Mouse (Mus musculus) right cerebral cortex, postnatal 10 days (tissue): ENCODE results near the gene Clic1.

Experiments used
- DNase-seq, 2 experiments: peaks; one replicate each; pipeline ENCODE4 v3.0.0; 2021; ENCODE audit warnings: low spot score in 2 of 2

Clic1 gene

DNA sequence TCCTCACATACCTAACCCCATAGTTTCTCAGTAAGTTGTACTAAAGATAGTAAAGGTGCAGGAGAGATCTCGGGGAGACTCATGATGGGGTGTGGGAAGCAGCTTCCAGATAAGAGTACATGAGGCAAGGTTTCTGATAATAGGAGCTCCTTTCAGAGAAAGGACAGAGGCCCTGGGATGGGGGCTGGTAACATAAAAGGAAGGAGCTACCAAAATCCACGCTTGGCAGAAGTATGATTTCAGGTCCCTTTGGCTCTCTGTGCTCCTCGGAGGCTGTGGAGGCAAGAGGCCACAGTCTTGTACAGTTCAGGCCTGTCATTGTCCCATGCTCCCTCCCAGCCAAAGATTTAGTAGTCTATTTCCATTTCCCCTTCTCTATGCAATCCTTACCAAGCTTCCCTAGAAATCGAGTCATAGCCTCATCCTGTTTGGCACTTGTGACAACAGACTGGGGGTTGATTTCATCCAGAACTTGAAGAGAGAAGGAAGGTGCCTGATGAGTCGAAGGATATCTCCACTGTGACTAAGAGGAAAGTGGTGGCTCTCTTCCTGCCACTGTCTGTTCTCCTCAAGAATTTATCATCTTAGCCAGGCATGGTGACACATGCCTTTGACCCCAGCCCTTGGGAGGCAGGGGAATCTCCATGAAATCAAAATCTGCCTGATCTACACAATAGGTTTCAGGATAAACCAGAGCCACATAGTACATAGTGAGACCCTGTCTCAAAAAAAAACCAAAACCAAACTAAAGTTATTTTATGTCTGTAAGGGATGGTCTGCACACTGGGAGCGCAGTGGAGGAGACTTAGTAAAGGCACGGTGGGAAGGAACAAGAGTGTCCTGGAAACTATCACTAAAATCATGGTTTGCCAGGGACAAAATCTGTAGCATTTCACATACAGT is 4.6 kb upstream of the Clic1 start:
- no peak for DNase-seq

DNA sequence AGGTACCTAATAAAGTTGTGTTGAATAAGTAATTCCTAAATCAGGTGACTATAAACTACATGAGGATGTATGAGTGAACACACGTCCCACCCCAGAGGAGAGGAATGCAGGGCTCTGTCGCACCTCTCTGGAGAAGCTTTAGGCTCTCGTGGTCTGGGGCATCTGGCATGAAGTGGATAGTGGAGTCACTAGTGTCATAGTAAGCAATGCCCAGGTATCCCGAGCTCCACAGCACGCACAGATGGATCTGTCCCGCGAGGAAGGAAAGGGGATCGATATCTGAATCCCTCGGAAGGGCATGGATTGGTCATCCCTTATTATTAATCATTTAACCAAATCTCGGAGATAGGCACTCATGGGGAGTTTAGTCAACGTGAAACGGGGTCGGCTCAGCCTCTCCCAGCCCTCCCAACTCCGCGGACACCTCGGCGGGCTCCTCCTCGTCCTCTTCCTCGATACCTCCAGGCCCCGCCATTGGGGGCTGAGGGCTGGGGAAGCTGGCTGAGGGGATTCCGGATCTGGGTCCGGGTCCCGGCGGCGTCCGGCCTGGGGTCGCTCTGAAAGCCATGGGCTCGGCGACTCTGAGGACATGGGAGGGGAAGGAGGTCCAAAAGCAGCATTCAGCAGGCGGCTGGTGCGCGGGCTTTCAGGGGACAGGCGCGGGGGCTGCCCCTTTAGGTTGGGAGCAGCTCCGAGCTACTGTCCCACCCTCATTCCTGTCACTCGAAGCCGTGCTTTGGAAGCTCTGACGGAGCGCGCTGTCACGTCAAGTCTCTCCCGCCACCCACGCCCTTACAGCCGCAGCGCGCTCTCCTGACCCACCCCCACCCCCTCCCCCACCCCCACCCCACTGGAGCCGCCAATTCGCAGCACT is 3.7 kb upstream of the Clic1 start:
- no peak for DNase-seq

DNA sequence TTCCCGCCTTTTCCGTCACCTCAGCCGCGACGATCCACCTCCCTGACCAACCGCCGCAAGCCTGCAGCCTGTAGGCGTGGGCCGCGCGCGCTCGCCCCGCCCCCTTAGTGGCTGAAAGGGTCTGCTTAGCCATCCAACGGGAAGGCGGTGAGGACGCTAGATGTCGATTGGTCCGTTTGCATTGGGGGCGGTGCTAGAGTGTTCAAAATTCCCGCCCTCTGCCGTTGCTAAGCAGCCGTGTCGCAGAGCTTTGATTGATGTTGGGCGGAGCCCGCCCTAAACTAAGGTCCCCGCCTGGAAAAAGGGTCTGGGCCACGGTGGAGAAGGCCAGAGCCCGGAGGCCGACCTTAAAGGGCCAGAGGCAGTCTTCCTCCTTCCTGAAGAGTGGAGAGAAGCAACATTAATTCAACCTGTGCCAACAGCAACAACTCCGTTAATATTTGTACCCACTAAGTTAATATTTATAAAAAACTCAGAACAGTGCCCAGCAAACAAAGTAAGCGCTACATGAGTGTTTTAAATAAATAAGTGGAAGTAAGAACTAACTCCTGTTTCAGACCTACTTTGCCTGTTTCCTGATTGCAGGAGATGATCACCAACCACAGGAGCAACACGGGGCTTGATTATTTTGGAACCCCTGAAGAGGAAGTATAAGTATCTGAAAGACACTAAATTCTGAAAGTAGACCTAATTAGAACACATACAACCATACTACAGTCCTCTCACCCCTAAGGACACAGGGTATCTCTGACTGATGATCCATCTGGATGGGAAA is 2.9 kb upstream of the Clic1 start, which contains the start of gene Msh5:
Gene Msh5, minus strand, starts transcription at position 65 of the 775 bp plus-strand sequence.
- peak; percentile 97 to 98 for DNase-seq

GRCm38 (mm10) chr17:35047688-35048087 is 2.1 kb upstream of the Clic1 start:
- DNase-seq, result no peak

GRCm38 (mm10) chr17:35048149-35048931 is 1.4 kb upstream of the Clic1 start:
- DNase-seq, result no peak

DNA sequence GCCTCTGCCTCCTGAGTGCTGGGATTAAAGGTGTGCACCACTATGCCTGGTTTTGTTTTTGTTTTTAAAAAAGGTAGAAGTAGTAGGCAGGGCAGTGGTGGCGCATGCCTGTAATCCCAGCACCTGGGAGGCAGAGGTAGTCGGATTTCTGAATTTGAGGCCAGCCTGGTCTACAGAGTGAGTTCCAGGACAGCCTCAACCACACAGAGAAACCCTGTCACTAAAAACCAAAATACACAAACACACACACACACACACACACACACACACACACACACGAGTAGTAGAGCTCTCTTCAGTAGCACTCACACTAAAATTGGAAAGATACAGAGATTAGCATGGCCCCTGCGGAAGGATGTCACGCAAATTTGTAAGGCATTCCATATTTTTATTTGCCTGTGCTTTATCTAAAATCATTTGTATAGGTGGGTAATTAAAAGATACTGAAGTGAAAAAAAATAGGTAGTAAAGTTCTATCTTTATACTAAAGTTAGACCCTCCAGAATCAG is 780 bp upstream of the Clic1 start:
- no peak for DNase-seq

GRCm38 (mm10) chr17:35050126-35050750 is 472 bp downstream of the Clic1 start:
- peak; percentile 54 to 59 for DNase-seq

DNA sequence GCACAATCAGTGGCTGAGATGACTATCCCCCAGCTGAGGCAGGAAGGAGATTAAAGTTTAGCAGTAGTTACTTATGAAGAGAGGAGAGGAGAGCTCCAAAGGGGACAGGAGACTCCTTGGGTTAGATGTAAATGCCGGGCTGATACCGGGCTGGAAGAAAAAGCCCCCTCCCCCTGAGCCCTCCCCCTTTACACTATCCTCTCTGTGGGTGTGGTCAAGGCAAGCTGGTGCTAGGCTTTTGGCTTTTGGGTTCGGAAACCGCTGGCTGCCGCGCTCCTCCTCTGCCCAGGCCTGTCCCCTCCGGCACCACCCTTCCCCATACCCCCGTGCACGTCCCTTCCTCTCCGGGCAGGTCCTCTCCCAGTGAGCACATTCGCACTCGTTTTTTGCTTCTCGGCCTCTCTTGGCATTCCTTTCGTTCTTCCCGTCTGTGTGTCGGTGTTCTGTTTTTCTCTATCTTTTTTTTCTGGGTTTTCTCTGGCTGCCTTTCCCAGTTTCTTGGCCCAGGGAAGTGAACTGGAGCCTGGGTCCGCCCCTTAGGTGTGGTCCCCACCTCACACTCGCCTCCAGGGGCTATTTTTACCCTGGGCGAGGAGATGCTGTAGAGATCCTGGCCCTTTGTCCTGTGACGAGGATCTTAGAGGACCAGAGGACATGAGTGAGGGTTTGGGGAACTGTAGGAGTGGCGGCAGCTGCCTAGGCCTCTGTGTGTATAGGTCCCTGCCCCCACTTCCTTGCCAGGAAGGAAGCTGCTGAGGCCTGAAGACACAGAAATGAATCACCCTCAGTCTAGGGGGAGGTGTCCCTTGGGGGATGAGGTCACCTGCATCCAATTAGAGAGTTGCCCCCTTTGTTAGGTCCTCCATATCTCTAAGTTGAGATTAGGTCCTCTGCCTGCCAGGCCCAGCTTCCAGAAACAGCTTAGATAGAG is 1.7 kb downstream of the Clic1 start:
- DNase-seq, result peak; percentile 57 to 72

DNA sequence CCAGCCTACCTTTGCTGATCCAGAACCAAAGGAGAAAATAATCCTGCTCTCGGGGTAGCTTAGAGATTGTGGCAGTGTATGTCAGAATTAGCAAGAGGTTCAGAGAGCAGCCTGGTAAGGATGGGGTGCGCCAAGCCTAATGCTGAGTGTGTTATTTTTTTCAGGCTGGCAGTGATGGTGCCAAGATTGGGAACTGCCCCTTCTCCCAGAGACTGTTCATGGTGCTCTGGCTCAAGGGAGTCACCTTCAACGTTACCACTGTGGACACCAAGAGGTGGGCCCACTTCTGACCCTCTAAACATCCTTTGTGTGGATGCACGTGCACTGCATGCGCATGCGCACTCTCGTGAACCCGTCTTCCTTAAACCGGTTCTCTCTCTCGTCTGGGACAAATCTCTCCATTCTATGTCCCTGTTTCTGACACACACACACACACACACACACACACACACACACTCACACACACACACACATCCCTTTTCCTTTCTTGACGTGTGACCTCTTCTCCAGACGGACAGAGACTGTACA is 2.6 kb downstream of the Clic1 start:
- no peak for DNase-seq

DNA sequence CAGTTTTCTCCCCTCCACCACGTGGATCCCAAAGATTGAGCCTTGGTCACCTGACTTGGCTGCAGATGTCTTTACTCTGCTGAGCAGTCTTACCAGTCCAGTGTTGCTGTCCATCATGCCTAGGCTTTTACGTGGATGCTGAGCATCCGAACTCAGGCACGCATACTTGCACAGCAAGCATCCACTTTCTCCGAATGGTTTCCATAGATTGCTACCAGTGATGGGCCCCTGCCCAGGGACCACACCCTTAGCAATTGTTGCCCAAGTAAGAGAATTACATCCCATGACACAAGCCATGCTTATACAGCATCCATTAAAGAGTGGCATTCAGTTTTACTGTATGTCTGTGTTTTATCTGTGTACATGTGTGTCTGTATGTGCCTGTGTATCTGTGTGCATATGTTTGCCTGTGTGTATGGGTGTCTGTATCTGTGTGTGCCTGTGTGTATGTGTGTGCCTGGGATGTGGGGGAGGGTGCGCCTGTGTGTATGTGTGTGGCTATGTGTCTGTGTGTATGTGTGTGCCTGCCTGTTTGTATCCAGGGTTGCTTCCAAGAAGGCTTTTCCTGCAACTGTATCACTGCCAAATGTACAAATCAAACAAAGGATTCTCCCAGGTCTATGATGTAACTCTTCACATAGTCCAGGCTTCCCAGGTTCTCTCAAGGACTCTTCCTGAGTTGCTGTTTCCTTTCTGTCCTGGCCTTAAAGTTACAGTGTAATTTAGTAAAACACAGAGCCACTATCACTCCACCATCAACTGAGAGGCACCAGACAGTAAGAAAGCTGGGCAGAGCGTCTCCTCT is 6.1 kb downstream of the Clic1 start:
- DNase-seq, result no peak

DNA sequence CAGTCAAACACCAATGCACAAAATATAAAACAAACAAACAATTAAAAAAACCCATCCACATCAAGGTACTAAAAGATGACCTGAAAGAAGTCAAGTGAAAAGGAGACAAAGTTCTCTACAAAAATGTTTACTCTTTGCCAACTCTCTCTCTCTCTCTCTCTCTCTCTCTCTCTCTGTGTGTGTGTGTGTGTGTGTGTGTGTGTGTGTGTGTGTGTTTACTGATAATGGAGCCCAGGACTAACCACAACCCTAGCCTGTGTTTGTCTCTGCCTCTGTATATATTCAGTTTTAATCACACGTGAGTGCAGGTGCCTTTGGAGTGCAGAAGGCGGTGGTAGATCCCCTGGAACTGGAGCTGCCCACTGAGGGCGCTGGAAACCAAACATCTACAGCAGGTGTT is 7.3 kb downstream of the Clic1 start:
- DNase-seq, result no peak

- no peak for DNase-seq
These were observed 8.6 kb downstream of the Clic1 start for GRCm38 (mm10) chr17:35058316-35058715.

DNA sequence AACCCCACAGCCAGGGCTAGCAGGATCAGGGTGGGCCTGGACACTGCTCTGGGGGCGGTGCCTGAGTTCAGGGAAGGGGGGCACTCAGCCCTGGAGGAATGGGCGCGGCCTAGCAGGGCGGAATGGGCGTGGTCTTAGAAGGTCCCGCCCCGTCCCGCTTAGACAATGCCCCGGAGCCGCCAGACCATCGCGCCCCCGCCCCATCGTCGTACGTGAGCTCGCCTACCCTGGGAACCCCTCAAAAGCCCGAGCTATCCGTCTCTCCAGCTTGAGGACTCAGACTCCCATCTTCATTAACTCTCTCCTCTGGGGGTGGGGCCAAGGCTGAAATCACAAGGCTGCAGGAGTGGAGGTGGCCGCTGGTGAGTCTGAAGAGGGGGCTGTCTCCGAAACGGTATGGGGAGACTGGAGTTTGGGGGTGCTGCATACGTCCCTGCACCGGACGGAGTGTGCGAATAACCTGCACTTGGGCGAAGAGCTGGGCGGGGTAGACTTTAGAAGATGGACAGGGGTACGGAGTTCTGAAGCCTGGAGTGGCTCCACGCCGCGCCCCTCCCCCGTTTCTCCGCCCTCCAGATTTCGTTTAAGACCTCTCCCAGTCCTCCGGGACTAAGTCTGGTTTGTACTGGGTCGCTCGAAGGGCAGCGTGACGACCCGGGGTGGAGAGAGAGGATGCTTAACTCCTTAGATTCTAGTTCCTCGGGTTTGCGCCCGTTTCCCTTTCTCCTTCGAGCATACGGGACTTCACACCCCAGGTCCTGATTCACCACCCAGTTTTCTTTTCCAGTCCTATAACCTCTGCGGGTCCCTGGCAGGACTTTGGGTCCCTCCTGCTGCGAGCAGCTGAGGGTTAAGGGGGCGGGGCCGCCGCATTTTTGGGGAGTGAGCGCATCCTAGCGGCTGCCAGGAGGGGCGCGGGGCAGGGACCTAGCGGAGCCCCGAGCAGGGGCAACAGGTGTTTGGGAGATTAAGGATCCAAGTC is 9.4 kb downstream of the Clic1 start, which contains the start of gene Ddah2:
Gene Ddah2, plus strand, starts transcription at position 125 of the 982 bp plus-strand sequence.
- DNase-seq, result peak; percentile 89

DNA sequence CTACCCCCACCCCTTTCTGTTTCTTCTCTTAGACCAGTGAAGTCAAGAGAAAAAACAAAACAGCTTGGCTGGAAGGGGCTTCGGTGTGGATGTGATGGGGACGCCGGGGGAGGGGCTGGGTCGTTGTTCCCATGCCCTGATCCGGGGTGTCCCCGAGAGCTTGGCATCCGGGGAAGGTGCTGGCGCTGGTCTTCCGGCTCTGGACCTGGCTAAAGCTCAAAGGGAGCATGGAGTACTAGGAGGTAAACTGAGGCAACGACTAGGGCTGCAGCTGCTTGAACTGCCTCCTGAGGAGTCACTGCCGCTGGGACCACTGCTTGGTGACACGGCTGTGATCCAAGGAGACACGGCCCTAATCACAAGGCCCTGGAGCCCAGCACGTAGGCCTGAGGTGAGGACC is 10.3 kb downstream of the Clic1 start:
- no peak for DNase-seq

- no peak for DNase-seq
These were observed 11.1 kb downstream of the Clic1 start for GRCm38 (mm10) chr17:35060737-35061297.

- no peak for DNase-seq
These were observed 11.5 kb downstream of the Clic1 start for GRCm38 (mm10) chr17:35061299-35061698.
